Mouse (Mus musculus): Measurements from ENCODE around the gene Ttll6.

Ttll6 gene

DNA sequence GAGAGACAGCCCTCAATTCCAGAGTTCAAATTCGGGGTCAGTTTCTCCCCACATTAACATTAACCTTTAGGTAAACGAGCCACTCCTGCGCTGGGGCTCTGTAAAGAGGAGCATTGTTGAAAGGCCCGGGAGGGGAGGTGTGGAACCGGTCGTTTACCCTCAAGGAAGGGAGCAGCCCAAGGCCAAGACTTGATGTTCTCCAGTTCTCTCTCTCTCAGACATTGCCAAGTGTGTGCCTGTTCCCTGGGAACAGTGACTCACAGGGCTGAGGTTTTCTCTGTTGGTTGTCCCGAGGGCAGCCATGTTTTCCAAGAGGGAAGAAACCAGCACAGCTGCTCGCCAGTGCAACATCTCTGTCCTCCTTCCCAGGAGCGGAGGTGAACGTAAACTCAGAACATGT, 3.0 kb upstream of the Ttll6 start:
- POLR2A ChIA-PET: interaction anchor here (0.6 to 10.5 kb wide), 11 partner anchors 9 to 55 kb away, joined by 3 to 128 read pairs (median 3); partner anchors contain the start of genes Calcoco2 (in 2 of the 4) and Atp5g1 (in 1 of the 4)
- CTCF ChIA-PET: interaction anchor here (0.5 to 1.6 kb wide), 13 partner anchors 9 to 705 kb away, joined by 3 to 13 read pairs (median 5); partner anchors contain the start of gene Calcoco2 (in 2 of the 4)

DNA sequence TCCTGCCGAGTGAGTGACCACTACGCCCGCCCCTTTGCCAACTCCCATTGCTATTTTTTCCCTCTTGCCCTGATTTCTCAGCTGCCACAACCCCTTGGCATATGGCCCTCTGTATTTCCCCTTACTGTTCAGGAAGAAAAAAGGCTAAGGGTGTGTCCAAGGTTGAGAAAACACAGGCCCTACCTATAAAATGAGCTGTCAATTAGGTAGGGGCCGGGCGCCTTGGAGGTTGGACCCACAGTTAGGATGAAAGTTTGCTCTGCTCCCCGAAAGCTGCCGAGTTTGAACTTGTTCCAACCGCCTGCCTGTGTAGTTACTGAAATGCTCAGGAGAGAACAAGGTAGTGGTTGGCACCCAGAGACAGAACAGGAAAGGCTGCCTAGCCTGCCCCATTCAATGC, 2.3 kb downstream of the Ttll6 start:
- ChIA-PET POLR2A (interaction anchor here in 3 of 4 experiments (0.8 to 10.5 kb wide), 11 partner anchors 9 to 128 kb away, joined by 3 to 128 read pairs (median 4); partner anchors contain the start of genes Atp5g1 (in 1 of the 3) and Calcoco2 (in 1 of the 3)), CTCF (interaction anchor here (0.5 to 1.8 kb wide), 13 partner anchors 9 to 1002 kb away, joined by 3 to 8 read pairs (median 3); partner anchors contain the start of gene Calcoco2 (in 1 of the 4))

DNA sequence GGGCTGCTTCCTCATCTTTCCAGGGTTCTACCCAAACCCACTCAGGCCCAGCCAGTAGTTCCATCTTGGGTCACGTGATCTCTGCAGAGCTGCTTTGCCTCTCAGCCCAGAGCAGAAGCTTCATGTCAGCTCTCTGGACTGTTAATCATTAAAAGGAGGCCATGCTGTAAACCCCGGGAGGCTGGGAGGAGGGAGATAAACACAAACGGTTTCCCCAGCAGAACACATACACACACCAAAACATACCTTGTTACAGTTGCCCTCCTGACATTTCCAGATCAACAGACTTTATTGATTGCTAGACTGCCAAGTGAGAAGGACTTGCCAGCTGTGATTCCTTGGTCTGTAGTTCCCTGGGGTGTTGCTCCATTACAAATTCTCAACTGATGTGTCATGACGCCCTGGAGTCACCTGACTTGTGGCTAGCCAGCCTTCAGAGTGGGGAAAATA, 7.2 kb downstream of the Ttll6 start:
- POLR2A ChIA-PET: interaction anchor here in 3 of 4 experiments (0.6 to 2.0 kb wide), 8 partner anchors 10 to 683 kb away, joined by 3 to 7 read pairs (median 4); partner anchors contain the start of gene Calcoco2 (in 1 of the 3)
- CTCF ChIA-PET: interaction anchor here in 3 of 4 experiments (0.7 to 1.6 kb wide), 5 partner anchors 29 to 201 kb away, joined by 3 to 4 read pairs (median 3); partner anchors contain the start of gene Calcoco2 (in 1 of the 3)

DNA sequence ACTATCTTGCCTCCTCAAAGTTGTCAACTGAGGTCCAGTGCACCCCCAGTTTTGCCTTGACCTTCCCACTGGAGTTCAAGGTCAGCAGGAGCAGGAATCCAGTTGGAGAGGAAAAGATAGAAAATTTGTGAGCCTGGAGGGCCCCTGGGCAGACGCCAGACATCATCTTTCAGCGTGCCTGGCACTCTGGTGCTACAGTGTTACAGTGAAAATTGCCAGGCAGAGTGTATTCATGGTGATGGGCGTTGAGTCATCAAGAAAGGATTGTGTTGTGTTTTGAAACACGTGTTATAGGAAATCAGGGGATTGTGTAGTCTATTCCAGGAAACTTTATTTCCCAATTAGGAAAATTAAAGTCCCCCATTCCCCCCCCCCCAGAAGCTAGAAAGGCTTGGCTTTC, 10.2 kb downstream of the Ttll6 start:
- POLR2A ChIA-PET: interaction anchor here in 1 of 4 experiments (0.6 to 1.3 kb wide), 3 partner anchors 11 to 34 kb away, joined by 3 read pairs; no protein-coding TSS in a partner anchor
- CTCF ChIA-PET: interaction anchor here in 1 of 4 experiments (0.6 to 1.1 kb wide), 2 partner anchors 19 to 96 kb away, joined by 3 read pairs; no protein-coding TSS in a partner anchor

DNA sequence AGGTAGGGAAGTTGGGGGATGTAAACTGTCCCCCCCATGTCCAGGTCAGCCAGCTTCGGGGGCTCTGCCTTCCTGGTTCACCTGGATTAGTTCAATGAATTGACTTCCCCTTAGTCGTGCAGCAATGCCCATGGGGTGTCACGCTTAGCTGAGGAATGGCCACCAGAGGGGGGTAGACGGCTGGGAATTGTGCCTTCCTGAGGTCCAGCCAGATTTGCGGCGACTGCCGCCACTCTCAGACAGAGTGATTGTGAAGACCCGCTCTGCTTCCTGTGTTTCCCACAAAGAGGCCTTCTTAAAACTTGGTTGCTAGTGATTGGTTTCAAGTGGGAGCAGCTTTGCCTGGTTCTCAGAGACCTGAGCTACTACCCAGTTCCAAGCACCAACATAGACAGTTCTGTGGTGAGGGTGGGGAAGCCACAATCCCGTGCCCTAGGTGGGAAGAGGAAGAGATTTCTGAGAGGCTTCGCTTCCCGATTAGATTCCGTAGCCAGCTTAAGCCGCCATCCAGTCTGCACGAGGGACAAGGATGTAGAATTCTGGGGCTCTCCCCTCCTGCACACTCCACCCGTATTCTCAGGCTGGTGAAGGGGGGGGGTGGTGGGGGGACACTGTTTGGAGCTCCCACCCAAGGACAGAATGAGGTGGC, 12.2 kb downstream of the Ttll6 start:
- ChIA-PET POLR2A (interaction anchor here (0.5 to 1.5 kb wide), 21 partner anchors 10 to 211 kb away, joined by 3 to 4 read pairs (median 3); partner anchors contain the start of genes Calcoco2 (in 1 of the 4), Hoxb13 (in 1 of the 4), Snf8 (in 1 of the 4) and Ttll6 (in 1 of the 4)), CTCF (interaction anchor here (0.5 to 2.1 kb wide), 48 partner anchors 9 to 813 kb away, joined by 3 to 19 read pairs (median 4); partner anchors contain the start of genes Atp5g1 (in 1 of the 4) and Hoxb13 (in 1 of the 4))

DNA sequence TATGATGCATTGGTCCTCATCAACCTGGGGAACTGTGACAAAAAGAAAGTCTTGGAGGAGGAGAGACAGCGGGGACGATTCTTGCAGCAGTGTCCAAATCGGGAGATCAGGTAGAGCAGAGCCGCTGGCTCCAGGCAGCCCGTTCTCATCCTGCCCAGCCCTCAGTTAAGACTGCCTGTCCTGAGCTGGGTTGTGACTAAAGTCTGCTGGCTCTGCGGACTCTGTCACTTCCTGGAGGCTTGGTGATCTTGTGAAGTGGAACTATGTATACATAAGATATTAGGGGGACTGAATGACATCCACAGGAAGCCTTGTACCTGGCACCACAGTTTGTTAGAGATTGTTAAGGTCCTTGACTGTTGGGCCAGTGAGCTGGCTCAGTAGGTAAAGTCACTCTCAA, 13.9 kb downstream of the Ttll6 start:
- CTCF ChIA-PET: interaction anchor here in 3 of 4 experiments (0.7 to 2.1 kb wide), 4 partner anchors 14 to 93 kb away, joined by 4 to 8 read pairs (median 6); no protein-coding TSS in a partner anchor
- POLR2A ChIA-PET: interaction anchor here in 2 of 4 experiments (0.6 to 1.0 kb wide), 3 partner anchors 28 to 370 kb away, joined by 3 read pairs; no protein-coding TSS in a partner anchor

DNA sequence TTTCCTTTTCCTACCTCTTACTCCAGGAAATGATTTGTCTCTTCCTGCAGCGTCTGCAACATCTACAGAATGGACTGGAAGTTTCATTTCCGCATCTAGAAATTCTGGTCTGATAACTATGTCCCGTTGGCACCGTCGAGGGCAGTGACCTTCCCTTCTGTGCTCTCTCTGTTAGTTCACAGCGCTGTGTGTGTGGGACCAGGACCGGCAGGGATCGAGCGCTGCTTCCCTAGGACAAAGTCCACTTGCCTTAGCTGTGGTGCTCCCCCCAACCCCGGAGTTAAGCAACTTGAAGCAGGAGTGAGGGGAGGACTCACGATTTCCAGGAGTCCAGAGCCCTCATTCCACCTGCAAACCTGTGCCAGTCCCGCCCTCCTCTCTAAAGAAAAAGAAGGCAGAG, 31.2 kb downstream of the Ttll6 start:
- POLR2A ChIA-PET: no interaction called here
- CTCF ChIA-PET: interaction anchor here in 2 of 4 experiments (0.6 to 1.1 kb wide), 2 partner anchors 26 to 388 kb away, joined by 3 to 4 read pairs; no protein-coding TSS in a partner anchor

DNA sequence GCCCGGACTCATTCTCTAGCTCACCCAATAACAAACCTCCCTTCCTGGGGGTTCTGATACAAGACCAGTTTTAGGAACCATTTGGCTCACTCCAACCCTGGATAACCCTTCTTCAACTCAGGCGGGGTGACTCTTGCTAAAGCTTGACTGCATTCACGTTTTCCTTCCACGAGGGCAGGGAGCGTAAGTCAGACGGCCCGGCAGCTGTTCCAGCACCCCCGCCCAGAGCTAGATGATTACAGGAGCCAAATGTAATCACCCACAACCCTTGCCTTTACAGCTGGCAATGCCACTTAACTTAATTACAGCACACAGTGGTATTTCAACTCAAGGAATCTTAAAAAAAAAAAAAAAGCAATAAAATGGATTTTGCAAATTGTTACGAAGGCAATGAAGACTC, 34.5 kb downstream of the Ttll6 start:
- ChIA-PET CTCF (interaction anchor here (0.6 to 1.6 kb wide), 7 partner anchors 11 to 417 kb away, joined by 3 to 7 read pairs (median 5); no protein-coding TSS in a partner anchor), POLR2A (interaction anchor here in 3 of 4 experiments (0.7 to 1.8 kb wide), 10 partner anchors 10 to 636 kb away, joined by 3 to 12 read pairs (median 3); no protein-coding TSS in a partner anchor)

DNA sequence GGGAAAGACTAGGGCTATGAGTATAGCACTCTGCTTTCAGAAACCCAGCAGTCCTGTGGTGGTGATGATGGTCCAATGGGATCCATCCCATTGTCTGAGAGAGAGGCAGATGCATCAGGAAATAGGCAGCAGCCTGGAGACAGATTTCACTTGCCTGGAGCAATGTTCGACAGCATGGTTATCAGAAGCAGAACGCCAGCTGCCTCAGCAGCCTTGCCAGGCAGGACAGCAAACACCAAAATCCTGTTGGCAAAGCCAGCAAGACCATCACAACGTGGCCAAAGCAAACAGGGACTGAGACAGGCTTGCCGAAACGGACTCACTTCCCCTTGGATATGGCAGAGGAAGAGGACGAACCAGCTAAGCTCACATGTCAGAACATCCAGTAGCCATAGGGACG, 35.4 kb downstream of the Ttll6 start:
- ChIA-PET CTCF (interaction anchor here in 3 of 4 experiments (0.7 to 1.5 kb wide), 4 partner anchors 12 to 71 kb away, joined by 3 to 7 read pairs (median 4); no protein-coding TSS in a partner anchor), POLR2A (interaction anchor here in 3 of 4 experiments (0.6 to 1.8 kb wide), 7 partner anchors 9 to 85 kb away, joined by 3 to 8 read pairs (median 3); no protein-coding TSS in a partner anchor)

DNA sequence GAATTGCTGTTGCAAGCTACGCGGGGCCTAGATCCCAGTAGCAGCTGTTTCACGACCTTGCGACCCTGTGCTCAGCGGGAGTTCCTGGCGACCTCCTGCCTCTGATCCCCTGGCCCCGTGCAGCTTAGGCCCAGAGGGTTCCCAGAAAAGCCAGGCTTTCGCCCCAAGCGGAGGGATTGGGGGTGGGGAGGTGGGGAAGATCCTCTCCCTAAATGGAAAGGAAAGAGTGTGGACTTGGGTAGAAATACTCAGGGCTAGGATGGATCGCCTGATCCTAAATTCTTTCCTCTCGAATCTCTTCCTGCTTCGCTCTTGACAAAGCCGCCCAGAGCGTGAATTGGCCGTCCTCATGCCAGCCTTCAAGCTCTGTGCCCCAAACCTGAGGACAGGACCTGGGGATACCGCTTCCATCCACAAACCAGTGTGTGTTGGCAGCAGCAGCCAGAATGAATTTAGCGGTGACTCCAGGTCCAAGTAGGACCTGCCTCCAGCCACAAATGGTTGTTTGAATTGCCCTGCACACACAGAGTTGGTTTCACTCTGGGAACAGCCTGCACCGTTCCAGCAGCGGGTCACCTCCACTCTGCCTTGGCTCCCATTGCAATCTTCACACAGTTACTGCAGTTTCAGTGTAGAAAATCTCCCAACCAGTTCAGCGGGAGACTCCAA, 37.3 kb downstream of the Ttll6 start:
- CTCF ChIA-PET: interaction anchor here in 3 of 4 experiments (0.6 to 1.0 kb wide), 5 partner anchors 25 to 449 kb away, joined by 3 to 4 read pairs (median 3); no protein-coding TSS in a partner anchor

DNA sequence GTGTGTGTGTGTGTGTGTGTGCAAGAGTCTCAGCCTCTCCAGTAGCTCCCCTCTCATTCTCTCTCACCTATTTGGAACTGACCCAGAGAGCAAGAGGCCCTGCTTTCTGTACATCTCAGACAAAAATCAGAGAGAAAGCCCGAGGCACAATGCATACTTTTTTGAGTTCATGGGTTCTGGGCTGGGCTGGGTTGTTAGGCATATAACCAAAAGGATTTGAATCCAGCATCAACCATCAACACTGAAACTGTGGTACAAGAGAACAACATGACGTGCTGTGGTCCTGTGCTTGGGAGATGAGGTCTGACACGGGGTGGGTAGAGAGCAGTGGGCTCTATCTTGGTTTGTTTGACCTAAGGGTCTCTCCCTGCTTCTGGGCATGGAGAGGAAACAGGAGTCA, 38.0 kb downstream of the Ttll6 start:
- CTCF ChIA-PET: interaction anchor here in 3 of 4 experiments (0.5 to 1.0 kb wide), 3 partner anchors 26 to 52 kb away, joined by 3 to 4 read pairs (median 3); no protein-coding TSS in a partner anchor
- POLR2A ChIA-PET: no interaction called here

More for the DNA sequence above, 37.3 kb downstream of the Ttll6 start:
- POLR2A ChIA-PET: interaction anchor here in 1 of 4 experiments (0.6 kb wide), 1 partner anchor 915 kb away, joined by 3 read pairs; no protein-coding TSS in a partner anchor

DNA sequence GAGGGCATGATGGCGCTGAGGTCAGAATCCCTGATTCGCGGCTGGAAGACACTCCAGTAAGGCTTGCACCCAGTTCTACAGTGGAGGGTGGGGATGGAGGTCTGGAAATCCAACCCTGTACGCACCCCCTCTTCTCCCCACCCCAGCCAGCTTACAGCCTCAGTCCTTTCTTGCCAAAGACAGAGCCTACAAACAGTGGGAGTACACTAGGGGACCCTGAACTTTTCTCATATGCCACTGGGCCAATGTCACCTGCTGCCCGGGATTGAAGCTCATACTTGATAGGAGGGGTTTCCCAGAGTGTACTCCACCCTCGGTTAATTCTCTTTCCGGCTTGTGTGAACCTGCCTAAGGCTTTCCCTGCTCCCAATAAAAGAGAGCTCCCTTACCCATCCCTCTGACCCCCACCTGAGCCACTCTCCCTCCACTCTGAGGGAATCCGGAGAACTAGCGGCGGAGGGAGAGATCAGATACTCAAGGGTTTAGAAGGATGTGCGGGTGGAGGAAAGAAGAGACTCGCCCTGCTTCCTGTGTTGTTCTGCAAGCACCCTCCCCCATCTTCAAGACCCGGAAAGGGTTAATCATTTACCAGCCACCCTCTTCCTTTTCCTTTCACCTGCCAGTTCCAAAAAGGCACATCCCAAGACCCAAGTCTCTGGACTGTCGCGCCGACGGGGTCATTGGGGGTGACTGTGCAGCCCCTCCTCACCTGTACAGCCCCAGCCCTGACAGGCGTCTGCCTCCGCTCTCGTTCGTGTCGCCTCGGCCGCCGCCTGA, 39.1 kb downstream of the Ttll6 start:
- POLR2A ChIA-PET: interaction anchor here in 2 of 4 experiments (0.7 to 1.1 kb wide), 2 partner anchors 16 to 37 kb away, joined by 3 to 4 read pairs; no protein-coding TSS in a partner anchor
- CTCF ChIA-PET: no interaction called here

DNA sequence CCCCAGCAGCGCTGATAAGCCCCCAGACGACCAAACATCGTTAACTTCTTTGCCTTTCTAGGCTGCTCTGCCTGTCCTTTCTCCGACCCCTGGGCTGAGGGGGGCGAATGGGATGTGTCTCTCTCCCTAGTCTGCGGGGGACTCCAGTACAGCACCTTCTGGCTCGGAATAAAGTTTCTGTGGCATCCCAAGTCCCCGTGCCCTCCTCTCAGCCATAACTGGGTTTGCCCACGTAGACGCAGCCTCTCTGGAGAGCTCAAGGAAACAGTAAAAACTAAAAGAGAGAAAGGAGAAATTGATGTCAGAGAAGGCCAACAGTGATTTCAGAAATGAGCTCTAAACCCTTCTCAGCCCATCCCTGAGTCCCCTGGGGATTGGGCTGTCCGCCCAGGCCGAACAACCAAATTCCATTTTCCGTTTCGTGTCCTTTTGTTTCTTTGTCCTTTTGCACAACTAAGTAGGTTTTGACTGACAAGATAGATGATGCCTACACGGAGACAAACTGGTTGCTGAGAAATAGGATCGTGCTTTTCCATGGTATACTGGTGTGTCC, 39.8 kb downstream of the Ttll6 start:
- ChIA-PET POLR2A (interaction anchor here in 3 of 4 experiments (0.5 to 1.1 kb wide), 5 partner anchors 16 to 56 kb away, joined by 3 to 5 read pairs (median 4); no protein-coding TSS in a partner anchor), CTCF (interaction anchor here in 1 of 4 experiments (1.2 kb wide), 1 partner anchor 12 kb away, joined by 3 read pairs; no protein-coding TSS in a partner anchor)

DNA sequence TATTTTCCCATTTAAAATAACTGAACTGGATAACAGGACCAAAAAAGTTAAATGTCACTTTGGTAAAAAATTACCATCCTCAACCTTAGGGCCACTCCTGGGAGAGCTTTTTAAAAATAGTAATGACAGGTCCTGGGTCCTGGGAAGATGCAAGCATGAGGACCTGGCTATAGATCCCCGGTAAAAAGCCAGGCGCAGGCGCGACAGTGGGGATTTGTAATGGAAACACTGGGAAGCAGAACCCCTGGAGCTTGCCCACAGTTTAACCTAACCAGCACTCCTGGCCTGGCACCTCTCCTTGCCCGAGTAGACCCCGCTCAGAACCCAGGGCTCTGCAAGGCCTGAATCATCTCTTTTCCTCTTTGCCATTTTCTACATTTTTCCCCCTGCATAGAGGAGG, 41.3 kb downstream of the Ttll6 start:
- POLR2A ChIA-PET: interaction anchor here in 1 of 4 experiments (1.1 kb wide), 1 partner anchor 14 kb away, joined by 4 read pairs; no protein-coding TSS in a partner anchor
- CTCF ChIA-PET: interaction anchor here in 1 of 4 experiments (0.6 kb wide), 1 partner anchor 57 kb away, joined by 16 read pairs; no protein-coding TSS in a partner anchor

DNA sequence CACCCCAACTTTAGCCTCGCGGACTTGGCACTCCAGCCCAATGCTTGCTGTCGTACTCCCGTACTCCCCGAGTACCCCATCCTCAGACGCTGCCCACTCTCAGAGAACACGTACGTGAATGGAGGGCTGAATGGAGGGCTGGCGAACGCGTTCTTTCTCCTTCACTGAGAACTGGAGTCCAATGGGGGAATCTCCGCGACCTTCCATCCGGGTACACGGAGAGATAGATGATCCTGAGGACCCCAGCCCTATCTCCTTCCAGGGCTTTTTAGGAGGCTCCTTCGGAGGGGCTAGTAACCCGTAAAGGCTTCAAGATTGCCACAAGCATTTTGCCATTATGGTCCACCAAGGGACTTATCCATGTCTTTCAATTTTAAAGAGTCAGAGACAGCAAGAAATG, 41.9 kb downstream of the Ttll6 start:
- CTCF ChIA-PET: no interaction called here
- POLR2A ChIA-PET: interaction anchor here in 2 of 4 experiments (0.6 to 1.0 kb wide), 3 partner anchors 11 to 88 kb away, joined by 3 to 5 read pairs (median 3); no protein-coding TSS in a partner anchor

DNA sequence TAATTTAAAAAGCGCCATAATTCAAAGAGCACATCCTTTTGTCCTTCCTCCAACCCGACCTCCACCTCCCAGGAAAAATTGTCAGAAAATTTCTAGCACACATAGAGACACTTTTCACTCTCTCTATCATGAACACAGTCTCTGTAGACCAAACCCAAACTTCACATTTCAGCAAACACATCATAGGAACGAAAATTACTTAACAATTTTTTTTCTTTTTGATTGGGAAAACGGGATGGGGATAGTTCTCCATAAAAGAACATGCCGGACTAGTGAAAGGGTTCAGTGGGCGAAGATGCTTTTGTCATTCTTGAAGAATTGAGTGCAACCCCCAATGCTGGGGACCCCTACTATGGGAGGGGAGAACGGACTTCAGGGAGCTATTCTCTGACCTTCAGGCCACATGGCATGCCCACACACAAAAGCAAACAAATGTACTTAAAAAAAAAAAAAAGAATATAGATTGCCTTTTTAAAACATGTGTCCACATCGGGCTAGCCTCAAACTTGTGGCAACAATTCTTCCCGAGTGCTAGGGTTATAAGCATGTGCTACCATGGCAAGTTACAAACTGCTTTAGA, 42.5 kb downstream of the Ttll6 start:
- POLR2A ChIA-PET: interaction anchor here in 2 of 4 experiments (0.6 to 1.0 kb wide), 3 partner anchors 10 to 88 kb away, joined by 3 to 5 read pairs (median 3); no protein-coding TSS in a partner anchor
- CTCF ChIA-PET: interaction anchor here in 1 of 4 experiments (0.6 kb wide), 1 partner anchor 45 kb away, joined by 4 read pairs; no protein-coding TSS in a partner anchor

Data from embryonic stem cell, embryonic (primary cell).